Mouse (Mus musculus) liver, embryonic 11.5 days (tissue): ENCODE data around the gene Rps12. TPM values are rescaled to one million over a fixed set of nuclear protein-coding genes. Genes with fewer than 3 reads are reported as not detected.

Experiments
- ATAC-seq: fragments of 200-750 bp; cut with Nextera tagmentation; replicated peaks from 2 replicates; pipeline ENCODE4 v1.8.0; 2017; ENCODE audit warnings: moderate number of reproducible peaks, mild to moderate bottlenecking, moderate TSS enrichment, moderate library complexity; ENCODE audit not compliant: low FRiP score
- DNase-seq: peaks from one replicate; pipeline ENCODE4 v3.0.0-alpha.2; 2017; ENCODE audit warnings: low spot score
- H3K27ac ChIP-seq: fragments of 300-500 bp; sonication (generic); 2 replicates; pipeline ENCODE4 v1.5.1; 2014; ENCODE audit warnings: mild to moderate bottlenecking, low read depth, low read length, control low read depth
- H3K27me3 ChIP-seq: fragments of 300-500 bp; sonication (generic); replicated peaks from 2 replicates; pipeline ENCODE4 v1.6.1; 2014; ENCODE audit warnings: low read length, mixed read lengths; ENCODE audit not compliant: control insufficient read depth, insufficient read depth
- H3K36me3 ChIP-seq: fragments of 300-500 bp; sonication (generic); 2 replicates; pipeline ENCODE4 v1.6.1; 2014; ENCODE audit warnings: mild to moderate bottlenecking, low read length, moderate library complexity, mixed read lengths; ENCODE audit not compliant: control insufficient read depth, insufficient read depth
- H3K4me1 ChIP-seq: fragments of 300-500 bp; sonication (generic); replicated peaks from 2 replicates; pipeline ENCODE4 v1.6.1; 2014; ENCODE audit warnings: low read length, mixed read lengths; ENCODE audit not compliant: control insufficient read depth, insufficient read depth
- H3K4me2 ChIP-seq: fragments of 300-500 bp; sonication (generic); 2 replicates; pipeline ENCODE4 v1.6.1; 2014; ENCODE audit warnings: mild to moderate bottlenecking, control low read depth, moderate library complexity
- H3K4me3 ChIP-seq: fragments of 300-500 bp; sonication (generic); 2 replicates; pipeline ENCODE4 v1.5.1; 2014; ENCODE audit warnings: low read depth, low read length, control low read depth
- H3K9ac ChIP-seq: fragments of 300-500 bp; sonication (generic); 2 replicates; pipeline ENCODE4 v1.6.1; 2014; ENCODE audit warnings: low read depth, low read length, control low read depth
- H3K9me3 ChIP-seq: fragments of 300-500 bp; sonication (generic); 2 replicates; pipeline ENCODE4 v1.6.1; 2016; ENCODE audit warnings: low read length, inconsistent platforms, mixed read lengths; ENCODE audit not compliant: control insufficient read depth
- WGBS: fragments of 180-500 bp; shearing (Covaris S2); extraction: QIAGEN DNeasy Blood & Tissue Kit; methylation state at CpG from one replicate; pipeline ENCODE4 v1.1.7; 2014; 5-methylcytosine and 5-hydroxymethylcytosine counted together
- polyA plus RNA-seq: library from polyadenylated mRNA; unstranded; fragments of >200 nt; fragmentation: Nextera tagmentation; extraction: Ambion mirVana; gene quantifications from 2 replicates; pipeline ENCODE4 v1.2.1, GENCODE M21; 2014

The Rps12 gene
- polyA plus RNA-seq, 1 experiment from 2014 or later, result 303 TPM

DNA sequence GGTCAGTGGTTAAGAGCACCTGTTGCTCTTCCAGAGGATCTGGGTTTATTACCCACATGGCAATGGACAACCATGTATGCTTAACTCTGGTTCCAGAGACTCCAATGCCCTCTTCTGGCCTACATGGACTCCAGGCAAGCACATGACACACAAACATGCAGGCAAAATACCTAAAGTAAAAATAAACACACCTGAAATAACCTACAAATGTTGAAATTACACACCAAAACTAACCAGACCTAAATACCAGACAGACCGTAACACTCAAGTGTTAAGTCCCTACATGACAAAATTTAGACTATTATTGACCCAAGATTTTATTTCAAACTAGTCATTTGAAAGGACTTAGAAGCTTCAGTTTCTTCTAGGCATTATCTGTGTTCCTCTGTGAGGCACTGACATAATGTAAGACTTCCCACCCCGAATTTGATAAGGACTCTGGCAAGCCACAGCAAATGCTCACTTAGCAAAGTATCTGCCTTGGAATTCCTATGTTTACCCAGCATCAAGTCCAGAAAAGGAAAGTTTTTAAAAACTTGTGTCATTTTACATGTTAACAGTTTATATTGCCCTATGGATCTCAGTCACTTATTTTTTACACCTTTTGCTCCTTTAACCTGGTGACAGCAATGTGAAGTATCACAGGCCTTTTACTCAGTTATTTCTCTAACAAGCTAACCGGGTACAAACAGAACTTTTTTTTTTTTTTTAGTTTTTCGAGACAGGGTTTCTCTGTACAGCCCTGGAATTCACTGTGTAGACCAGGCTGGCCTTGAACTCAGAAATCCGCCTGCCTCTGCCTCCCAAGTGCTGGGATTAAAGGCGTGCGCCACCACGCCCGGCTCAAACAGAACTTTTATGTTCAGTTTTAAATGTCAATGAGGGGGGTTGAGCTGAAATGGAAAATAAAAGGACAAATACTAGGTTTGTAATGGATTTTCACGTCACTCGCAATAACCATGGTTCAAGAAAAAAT is 5.0 kb downstream of the Rps12 start:
- no peaks in the 10 kb centered on the region for H3K9me3 ChIP-seq
- H3K9ac ChIP-seq, result no peak overlapping the region
- no peak overlapping the region for H3K4me3 ChIP-seq
- ATAC-seq (peak; percentile 36), DNase-seq (no peak)
- WGBS, result 59% methylated on average over 11 of the region's 11 CpGs
- no peaks in the 10 kb centered on the region for H3K27me3 ChIP-seq
- peak overlapping the region; percentile 36 for H3K27ac ChIP-seq
- H3K36me3 ChIP-seq, result peaks cover 18% of the 10 kb centered on the region
- H3K4me2 ChIP-seq, result no peak overlapping the region
- peaks cover 10% of the 10 kb centered on the region for H3K4me1 ChIP-seq

DNA sequence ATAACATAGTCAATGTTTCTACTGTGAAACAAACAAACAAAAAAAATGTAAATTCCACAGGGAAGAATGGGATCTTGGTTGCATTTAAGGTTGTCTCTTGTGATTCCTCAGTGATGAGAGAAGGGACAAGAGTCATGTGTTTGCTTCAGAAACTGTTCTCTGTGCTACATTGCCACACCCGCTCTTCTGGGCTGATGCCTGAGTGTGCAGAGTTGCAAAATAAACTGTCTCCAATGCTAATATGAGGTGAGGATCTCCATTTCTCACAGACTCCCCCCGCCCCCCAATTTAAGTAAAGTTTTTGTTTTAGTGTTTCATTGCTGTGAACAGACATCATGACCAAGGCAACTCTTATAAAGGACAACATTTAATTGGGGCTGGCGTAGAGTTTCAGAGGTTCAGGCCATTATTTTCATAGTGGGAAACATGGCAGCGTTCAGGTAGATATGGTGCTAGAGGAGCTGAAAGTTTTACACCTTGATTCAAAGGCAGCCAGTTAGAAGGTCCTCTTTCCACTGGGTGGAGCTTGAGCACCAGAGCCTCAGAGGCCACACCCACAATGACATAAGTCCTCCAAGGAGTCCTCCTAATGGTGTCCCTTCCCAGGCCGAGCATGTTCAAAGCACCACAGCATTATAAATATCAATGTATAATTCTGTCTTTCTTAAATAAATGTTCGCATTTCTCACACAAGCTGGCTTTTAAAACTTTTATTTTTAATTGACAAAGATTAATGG is 6.4 kb downstream of the Rps12 start:
- ATAC-seq, result peak; percentile 53
- Histone ChIP-seq H3K4me1 (peaks cover 9% of the 10 kb centered on the region), H3K4me3 (no peak overlapping the region), H3K9ac (no peak overlapping the region), H3K36me3 (peaks cover 16% of the 10 kb centered on the region), H3K9me3 (no peaks in the 10 kb centered on the region), H3K4me2 (no peak overlapping the region), H3K27me3 (no peaks in the 10 kb centered on the region), H3K27ac (no peak overlapping the region)
- no peak for DNase-seq
- 76% methylated on average over 6 of the region's 6 CpGs for WGBS

DNA sequence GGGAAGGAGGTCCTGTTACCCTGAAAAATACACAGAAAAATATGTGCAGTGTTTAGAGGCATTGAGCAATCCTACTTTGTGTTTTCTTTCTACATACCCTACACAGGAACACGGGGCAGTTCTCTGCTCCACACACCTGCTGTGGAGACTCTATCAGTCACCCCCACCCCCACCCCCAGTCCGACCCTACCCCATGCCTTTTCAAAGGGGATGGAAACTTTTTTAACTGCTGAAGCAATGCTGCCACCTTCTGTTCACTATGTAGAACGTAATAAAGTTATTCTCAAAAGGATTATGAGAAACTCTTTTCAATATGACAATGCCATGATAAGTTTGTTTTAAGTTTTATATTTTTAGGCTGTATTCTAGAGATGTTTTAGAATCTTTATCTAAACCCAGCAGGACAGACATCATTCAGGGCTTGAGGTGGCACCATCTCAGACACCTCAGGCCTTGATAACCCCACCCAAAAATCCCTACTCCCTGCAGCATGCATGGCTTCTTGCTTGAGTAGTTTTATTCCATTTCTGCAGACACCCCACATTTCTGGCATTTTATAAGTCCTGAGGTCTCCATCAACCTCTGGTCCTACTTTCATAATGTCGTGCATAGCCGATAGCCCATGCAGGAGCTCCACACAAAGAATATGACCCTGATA is 9.7 kb downstream of the Rps12 start:
- Histone ChIP-seq H3K9me3 (no peaks in the 10 kb centered on the region), H3K4me2 (no peak overlapping the region), H3K4me1 (peaks cover 2% of the 10 kb centered on the region; the same call in 1 of the 2 replicates), H3K36me3 (no peaks in the 10 kb centered on the region), H3K4me3 (no peak overlapping the region), H3K27me3 (no peaks in the 10 kb centered on the region), H3K27ac (no peak overlapping the region), H3K9ac (no peak overlapping the region)
- WGBS, result 36% methylated on average over 5 of the region's 5 CpGs
- no peak for DNase-seq
- no peak for ATAC-seq

DNA sequence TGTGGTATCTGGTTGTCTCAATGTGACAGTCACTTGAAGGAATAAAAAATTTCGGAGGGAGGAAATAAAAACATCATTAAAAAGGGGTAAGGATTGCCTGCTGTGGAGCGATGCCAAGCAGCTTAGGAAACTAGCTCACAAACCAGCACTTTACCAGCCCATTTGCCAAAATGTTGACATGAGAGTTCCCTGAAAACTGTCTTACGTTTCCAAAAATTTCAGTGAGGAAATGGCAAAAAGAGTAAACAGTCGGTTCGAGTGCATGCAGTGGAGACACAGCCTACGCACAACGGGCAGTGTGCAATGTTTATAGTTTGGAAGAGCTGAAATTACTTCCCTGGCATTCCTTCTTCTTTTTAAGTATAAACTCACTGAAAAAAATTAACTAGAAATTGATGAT is 32.9 kb downstream of the Rps12 start:
- Histone ChIP-seq H3K9me3 (no peaks in the 10 kb centered on the region), H3K4me1 (no peaks in the 10 kb centered on the region), H3K9ac (no peak overlapping the region), H3K36me3 (no peaks in the 10 kb centered on the region), H3K4me2 (no peak overlapping the region), H3K27me3 (no peaks in the 10 kb centered on the region), H3K4me3 (no peak overlapping the region), H3K27ac (no peak overlapping the region)
- DNase-seq (no peak), ATAC-seq (no peak)
- WGBS, result 74% methylated on average over 7 of the region's 7 CpGs

Other genes with a start within 250 kb of the Rps12 start
- gene Slc18b1, start 9.7 kb upstream of the Rps12 start, polyA plus RNA-seq, result 5.6 and 6.3 TPM in 2 replicates
- not detected in 2 replicates for gene Vnn3, start 64.2 kb upstream of the Rps12 start, polyA plus RNA-seq
- 1.3 and 1.4 TPM in 2 replicates for gene Vnn1, start 107.4 kb upstream of the Rps12 start, polyA plus RNA-seq
- gene Taar1, start 133.1 kb upstream of the Rps12 start, polyA plus RNA-seq, result not detected in 2 replicates
- gene Taar2, start 151.3 kb upstream of the Rps12 start, polyA plus RNA-seq, result not detected in 2 replicates
- not detected in 2 replicates for gene Taar3, start 162.3 kb upstream of the Rps12 start, polyA plus RNA-seq
- gene Taar4, start 173.2 kb upstream of the Rps12 start, polyA plus RNA-seq, result not detected in 2 replicates
- gene Taar5, start 183.4 kb upstream of the Rps12 start, polyA plus RNA-seq, result not detected in 2 replicates
- gene Taar6, start 198.4 kb upstream of the Rps12 start, polyA plus RNA-seq, result not detected in 2 replicates
- gene Taar7a, start 206.2 kb upstream of the Rps12 start, polyA plus RNA-seq, result not detected in 2 replicates
- gene Taar7b, start 212.7 kb upstream of the Rps12 start, polyA plus RNA-seq, result not detected in 2 replicates
- not detected in 2 replicates for gene Taar7d, start 239.9 kb upstream of the Rps12 start, polyA plus RNA-seq